Mouse (Mus musculus): ENCODE measurements around the gene Acbd5. TPM values are rescaled to one million over a fixed set of nuclear protein-coding genes. Genes with fewer than 3 reads are reported as not detected.

Gene Acbd5
- polyA plus RNA-seq, 1 experiment from 2014 or later: 32.0 TPM

Other genes starting within 250 kb of the Acbd5 start
- gene Pdss1, start 172.6 kb upstream of the Acbd5 start, polyA plus RNA-seq (2015; fragmentation: Nextera tagmentation; extraction: Ambion mirVana): 17.0 and 19.4 TPM in 2 replicates
- gene Abi1, start 27.9 kb upstream of the Acbd5 start, polyA plus RNA-seq (2015; fragmentation: Nextera tagmentation; extraction: Ambion mirVana): 56.1 and 57.9 TPM in 2 replicates
- gene Mastl, start 87.9 kb downstream of the Acbd5 start, polyA plus RNA-seq (2015; fragmentation: Nextera tagmentation; extraction: Ambion mirVana): 12.2 and 13.2 TPM in 2 replicates
- 73.1 and 81.3 TPM in 2 replicates for gene Yme1l1, start 88.2 kb downstream of the Acbd5 start, polyA plus RNA-seq (2015; fragmentation: Nextera tagmentation; extraction: Ambion mirVana)
- gene 4931423N10Rik, start 139.3 kb downstream of the Acbd5 start, polyA plus RNA-seq (2015; fragmentation: Nextera tagmentation; extraction: Ambion mirVana): not detected in 2 replicates

Measured in lung, embryonic 16.5 days (tissue).